Mouse (Mus musculus) cerebellum, adult 2 months (tissue): Measurements from ENCODE around the gene Gzmk. TPM values are rescaled to one million over a fixed set of nuclear protein-coding genes. Genes with fewer than 3 reads are reported as not detected.

Experiments used
- DNase-seq, 2 experiments: peaks; one replicate each; pipeline ENCODE4 v3.0.0; 2021
- H3K27ac ChIP-seq: fragments of 200-500 bp; 2 replicates; pipeline ENCODE4 v1.5.1; 2012; ENCODE audit warnings: low read length, control low read depth, inconsistent platforms; ENCODE audit not compliant: insufficient read depth
- H3K27me3 ChIP-seq: fragments of 200-500 bp; 2 replicates; pipeline ENCODE4 v1.6.1; 2012; ENCODE audit warnings: inconsistent platforms, mild to moderate bottlenecking, low read length, moderate library complexity; ENCODE audit not compliant: control insufficient read depth, insufficient read depth
- H3K4me1 ChIP-seq: fragments of 200-500 bp; 2 replicates; pipeline ENCODE4 v1.6.1; 2011; ENCODE audit warnings: low read length; ENCODE audit not compliant: control insufficient read depth, insufficient read depth
- H3K4me3 ChIP-seq: fragments of 200-500 bp; replicated peaks from 2 replicates; pipeline ENCODE3; 2011; ENCODE audit warnings: mild to moderate bottlenecking, low read depth, low read length, control low read depth; ENCODE audit not compliant: insufficient read depth
- CTCF ChIP-seq: fragments of 200-500 bp; IDR thresholded peaks from 2 replicates; pipeline ENCODE4 v1.5.1; 2011; ENCODE audit warnings: low read depth, mild to moderate bottlenecking, control low read depth, low read length, moderate library complexity, borderline replicate concordance; ENCODE audit not compliant: insufficient read depth
- POLR2A ChIP-seq: fragments of 200-500 bp; IDR thresholded peaks from 2 replicates; pipeline ENCODE4 v1.6.1; 2011; ENCODE audit warnings: low read length, control low read depth, borderline replicate concordance; ENCODE audit not compliant: insufficient read depth
- WGBS: fragments of 180-500 bp; shearing (Covaris S2); methylation state at CpG from one replicate; pipeline ENCODE4 v1.1.7; 2018; 5-methylcytosine and 5-hydroxymethylcytosine counted together
- polyA plus RNA-seq: library from polyadenylated mRNA; depleted of rRNA; stranded (reverse); fragments of >200 nt; gene quantifications from 2 replicates; pipeline ENCODE4 v1.2.3, GENCODE M21; 2012; rRNA removed

The Gzmk gene
- polyA plus RNA-seq, 1 experiment, result not detected

DNA sequence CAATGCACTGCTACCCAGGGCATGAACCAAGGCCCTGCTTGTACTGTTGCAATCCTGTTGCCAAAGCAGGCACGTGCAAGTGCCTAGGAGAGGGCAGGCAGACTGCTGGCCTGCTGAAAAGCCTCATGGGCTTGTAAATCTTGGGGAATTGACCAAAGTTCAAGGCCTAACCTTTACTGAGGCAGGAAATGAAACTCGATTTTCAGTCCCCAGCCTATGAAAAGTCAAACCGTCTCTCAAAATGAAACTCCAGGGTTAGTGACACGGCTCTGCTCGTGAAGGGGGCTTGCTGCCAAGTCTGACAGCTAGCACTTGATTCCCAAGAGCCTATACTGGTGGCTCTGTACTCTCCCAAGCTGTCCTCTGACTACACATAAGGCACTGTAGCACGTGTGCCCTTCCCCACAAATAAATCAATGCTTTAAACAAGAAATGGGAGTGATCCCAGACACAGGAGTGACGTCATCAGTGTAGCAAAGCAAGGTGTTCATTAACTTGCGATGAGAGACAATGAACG, 57.6 kb downstream of the Gzmk start:
- no peak for TF ChIP-seq CTCF
- no peak for TF ChIP-seq POLR2A
- 51% methylated on average over 9 of the region's 9 CpGs for WGBS
- no peak overlapping the region for H3K27ac ChIP-seq

DNA sequence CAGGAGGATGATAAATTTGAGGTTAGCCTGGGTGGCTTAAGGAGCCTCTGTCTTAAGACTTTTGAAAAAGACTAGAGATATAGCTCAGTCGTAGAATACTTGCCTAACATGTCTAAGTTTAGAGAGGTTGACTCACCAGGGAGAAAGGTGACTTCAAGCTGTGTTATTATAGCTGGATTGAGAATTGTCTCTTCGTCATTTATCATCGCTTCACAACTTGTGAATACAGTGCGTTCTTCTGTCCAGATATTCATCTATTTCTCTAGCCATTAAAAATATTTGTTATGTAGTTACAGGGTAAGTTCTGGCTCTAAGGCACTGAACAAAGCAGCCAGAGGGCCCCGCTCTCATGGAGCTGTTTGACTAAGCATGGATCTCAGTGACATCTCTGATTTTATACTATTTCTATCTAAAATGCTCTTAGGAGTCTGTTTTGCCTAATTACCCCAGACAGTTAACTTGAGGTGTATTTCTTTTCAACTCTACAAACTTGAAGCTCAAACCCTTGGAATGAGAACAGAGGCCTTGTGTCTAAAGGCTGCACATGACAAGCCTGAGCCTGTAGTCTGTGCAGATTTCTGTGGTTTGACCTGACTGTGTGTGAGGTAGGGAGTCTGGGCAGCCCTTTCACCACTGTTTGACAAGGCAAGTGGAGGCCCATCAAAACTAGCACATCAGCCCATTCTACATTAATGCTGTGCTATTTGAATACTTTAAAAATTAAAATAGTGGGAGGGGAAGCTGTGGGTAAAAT, 61.3 kb downstream of the Gzmk start:
- no peaks in the 10 kb centered on the region for H3K4me1 ChIP-seq
- 92% methylated on average over 5 of the region's 5 CpGs for WGBS
- no peak overlapping the region for H3K27ac ChIP-seq
- H3K4me3 ChIP-seq, result no peak overlapping the region
- no peaks in the 10 kb centered on the region for H3K27me3 ChIP-seq
- TF ChIP-seq CTCF, result no peak
- no peak for TF ChIP-seq POLR2A
- no peak for DNase-seq

More for the DNA sequence above, 57.6 kb downstream of the Gzmk start:
- Histone ChIP-seq H3K4me1 (no peaks in the 10 kb centered on the region), H3K27me3 (no peaks in the 10 kb centered on the region), H3K4me3 (no peak overlapping the region)
- no peak for DNase-seq

DNA sequence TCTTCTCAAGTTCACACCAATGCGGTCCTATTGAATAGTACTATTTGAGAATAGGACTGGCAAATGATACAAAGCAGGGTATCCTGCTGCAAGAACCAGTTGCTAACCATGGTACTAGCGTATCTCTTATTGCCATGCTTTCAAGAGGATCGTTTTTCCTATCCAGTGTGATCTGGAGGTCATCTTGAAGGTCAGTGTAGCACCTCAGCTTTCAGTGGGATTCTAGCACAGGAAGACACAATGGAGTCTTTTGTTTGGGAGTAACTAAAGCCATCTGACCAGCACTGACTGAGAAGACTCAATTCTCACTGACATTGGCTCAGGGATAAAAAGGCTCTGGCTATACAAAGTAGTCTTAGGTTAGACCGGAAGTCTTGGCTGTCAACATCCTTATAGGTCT, 74.2 kb downstream of the Gzmk start:
- 89% methylated on average over 4 of the region's 4 CpGs for WGBS
- H3K4me3 ChIP-seq, result no peak overlapping the region
- TF ChIP-seq POLR2A, result no peak
- TF ChIP-seq CTCF, result no peak
- H3K4me1 ChIP-seq, result no peaks in the 10 kb centered on the region
- no peak for DNase-seq
- no peak overlapping the region for H3K27ac ChIP-seq
- no peaks in the 10 kb centered on the region for H3K27me3 ChIP-seq

DNA sequence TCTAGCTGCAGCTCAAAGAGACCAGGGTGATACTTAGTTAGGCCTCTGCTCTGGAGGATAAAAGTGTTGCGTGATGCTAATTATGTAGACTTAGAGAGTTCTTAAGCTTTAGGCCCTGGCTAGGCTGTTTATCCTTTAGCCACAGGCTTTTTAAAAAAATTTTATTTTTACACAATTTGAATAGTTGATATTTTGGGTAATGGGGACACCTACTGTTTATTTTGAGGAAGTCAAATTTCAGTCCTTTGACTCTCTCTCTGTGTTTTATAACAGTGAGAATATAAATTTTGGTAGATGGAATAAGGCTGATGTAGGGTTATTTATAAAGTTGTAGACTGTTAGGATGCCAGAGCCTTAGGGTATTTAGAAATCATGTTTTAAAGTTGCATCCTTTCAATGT, 86.1 kb downstream of the Gzmk start:
- no peak overlapping the region for H3K27ac ChIP-seq
- WGBS, result 94% methylated on average over 1 of the region's 1 CpGs
- no peak overlapping the region for H3K4me3 ChIP-seq
- TF ChIP-seq POLR2A, result no peak
- TF ChIP-seq CTCF, result no peak
- H3K27me3 ChIP-seq, result no peaks in the 10 kb centered on the region
- no peak for DNase-seq
- no peaks in the 10 kb centered on the region for H3K4me1 ChIP-seq

GRCm38 (mm10) chr13:113129974-113130373, 95.7 kb downstream of the Gzmk start:
- 86% methylated on average over 1 of the region's 1 CpGs for WGBS
- DNase-seq, result no peak
- Histone ChIP-seq H3K4me1 (no peaks in the 10 kb centered on the region), H3K27ac (no peak overlapping the region), H3K4me3 (no peak overlapping the region), H3K27me3 (no peaks in the 10 kb centered on the region)
- TF ChIP-seq CTCF (no peak), POLR2A (no peak)

Other genes starting within 250 kb of the Gzmk start
- gene Ccno, start 238.1 kb downstream of the Gzmk start, polyA plus RNA-seq, result 0.76 and 0.82 TPM in 2 replicates
- 0.05 and 0.07 TPM in 2 replicates for gene Mcidas, start 232.1 kb downstream of the Gzmk start, polyA plus RNA-seq
- gene Cdc20b, start 190.8 kb downstream of the Gzmk start, polyA plus RNA-seq, result 0.14 TPM in 1 of 2 replicates, not detected in the other
- gene Gpx8, start 179.5 kb downstream of the Gzmk start, polyA plus RNA-seq, result 7.8 and 9.5 TPM in 2 replicates
- gene Gzma, start 124.9 kb downstream of the Gzmk start, polyA plus RNA-seq, result 0.16 and 0.30 TPM in 2 replicates
- gene Esm1, start 16.2 kb downstream of the Gzmk start, polyA plus RNA-seq, result 0.07 and 0.14 TPM in 2 replicates
- gene BC067074, start 67.3 kb upstream of the Gzmk start, polyA plus RNA-seq, result 0.87 and 1.1 TPM in 2 replicates